Mouse (Mus musculus): ENCODE results near the gene Zfp715. TPM values are rescaled to one million over a fixed set of nuclear protein-coding genes. Genes with fewer than 3 reads are reported as not detected.
"Not testable (repeated sequence)": the region's sequence is repeated elsewhere in the genome, so short reads cannot be mapped to it uniquely, and the experiment has no call there.

Zfp715 gene
- 12.8 and 14.1 TPM in 2 replicates for polyA plus RNA-seq (2015; fragmentation: Nextera tagmentation; extraction: Ambion mirVana)

- peak; percentile 91 for ATAC-seq (ENCODE audit: insufficient number of reproducible peaks, insufficient read depth, low FRiP score, low TSS enrichment, low read depth)
- Histone ChIP-seq H3K9ac (peak within 1 kb of the TSS; percentile 84), H3K9me3 (no peaks in the 10 kb centered on the region), H3K27ac (peak within 1 kb of the TSS; percentile 83), H3K27me3 (no peaks in the 10 kb centered on the region), H3K4me2 (peak within 1 kb of the TSS; percentile 84), H3K4me1 (peaks cover 9% of the 10 kb centered on the region), H3K4me3 (peak within 1 kb of the TSS; percentile 84), H3K36me3 (peaks cover 16% of the 10 kb centered on the region)
- under 1% methylated on average over 33 of the region's 33 CpGs for WGBS
These were observed at the start of gene Zfp715 for GRCm38 (mm10) chr7:43313013-43313428. TSS of gene Zfp715 (minus strand) at chr7:43313294.

DNA sequence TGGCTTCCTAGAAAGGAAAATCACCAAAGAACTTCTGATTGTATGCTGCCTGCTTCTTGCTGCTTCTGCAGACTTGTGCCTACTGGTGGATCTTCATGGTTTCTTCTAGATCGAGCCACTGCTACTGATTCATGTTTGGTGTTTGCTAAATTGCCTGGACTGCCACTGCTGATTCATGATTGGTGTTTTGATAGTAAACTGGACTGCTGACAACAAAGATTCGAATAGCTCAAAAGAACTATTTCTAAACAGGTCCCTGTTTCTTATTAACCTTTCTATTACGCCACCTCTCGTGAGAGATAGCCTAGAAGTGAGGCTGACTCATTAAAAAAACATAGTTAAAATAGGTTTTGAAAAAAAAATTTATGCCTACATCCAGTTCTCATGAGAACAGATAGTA, 48.9 kb upstream of the Zfp715 start:
- Histone ChIP-seq H3K4me2 (no peak overlapping the region), H3K9me3 (no peaks in the 10 kb centered on the region), H3K4me1 (no peaks in the 10 kb centered on the region), H3K27ac (no peak overlapping the region), H3K27me3 (no peaks in the 10 kb centered on the region), H3K4me3 (no peak overlapping the region), H3K36me3 (no peaks in the 10 kb centered on the region), H3K9ac (no peak overlapping the region)
- no peak for ATAC-seq (ENCODE audit: insufficient number of reproducible peaks, insufficient read depth, low FRiP score, low TSS enrichment, low read depth)
- WGBS = 74% methylated on average over 4 of the region's 4 CpGs

DNA sequence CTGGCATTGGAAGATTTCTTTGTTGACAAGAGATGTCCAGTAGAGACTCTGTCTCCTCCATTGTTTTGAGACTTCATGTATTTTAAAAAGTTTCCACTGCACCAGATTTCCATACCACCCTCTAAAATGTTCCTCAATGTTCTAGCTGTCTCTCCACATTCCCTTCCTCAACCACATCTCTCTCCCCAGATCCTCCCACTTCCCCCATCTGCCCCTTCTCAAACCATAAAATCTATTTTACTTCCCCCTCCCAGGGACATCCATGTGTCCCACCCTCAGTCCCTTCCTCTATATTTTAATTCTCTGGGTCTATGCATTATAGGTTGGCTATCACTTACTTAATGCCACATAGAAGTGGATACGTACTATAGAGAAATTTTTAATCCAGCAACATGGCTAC, 48.3 kb upstream of the Zfp715 start:
- Histone ChIP-seq H3K4me2 (no peak overlapping the region), H3K27me3 (no peaks in the 10 kb centered on the region), H3K27ac (no peak overlapping the region), H3K9ac (no peak overlapping the region), H3K9me3 (no peaks in the 10 kb centered on the region), H3K4me3 (no peak overlapping the region), H3K36me3 (no peaks in the 10 kb centered on the region), H3K4me1 (no peaks in the 10 kb centered on the region)
- no peak for ATAC-seq (ENCODE audit: insufficient number of reproducible peaks, insufficient read depth, low FRiP score, low TSS enrichment, low read depth)
- 79% methylated on average over 1 of the region's 1 CpGs for WGBS

- H3K9me3 ChIP-seq = no peaks in the 10 kb centered on the region
- H3K27ac ChIP-seq = no peak overlapping the region
- H3K9ac ChIP-seq = no peak overlapping the region
- H3K4me2 ChIP-seq = no peak overlapping the region
- WGBS = 90% methylated on average over 3 of the region's 3 CpGs
- H3K36me3 ChIP-seq = no peaks in the 10 kb centered on the region
- ATAC-seq (ENCODE audit: insufficient number of reproducible peaks, insufficient read depth, low FRiP score, low TSS enrichment, low read depth) = no peak
- H3K4me3 ChIP-seq = no peak overlapping the region
- no peaks in the 10 kb centered on the region for H3K4me1 ChIP-seq
- no peaks in the 10 kb centered on the region for H3K27me3 ChIP-seq
These were observed 45.5 kb upstream of the Zfp715 start for GRCm38 (mm10) chr7:43358556-43358955.

GRCm38 (mm10) chr7:43354893-43355835, 42.1 kb upstream of the Zfp715 start:
- no peak for ATAC-seq (ENCODE audit: insufficient number of reproducible peaks, insufficient read depth, low FRiP score, low TSS enrichment, low read depth)
- H3K9me3 ChIP-seq = no peaks in the 10 kb centered on the region
- no peaks in the 10 kb centered on the region for H3K4me1 ChIP-seq
- H3K4me3 ChIP-seq = no peak overlapping the region
- no peak overlapping the region for H3K27ac ChIP-seq
- H3K36me3 ChIP-seq = no peaks in the 10 kb centered on the region
- no peaks in the 10 kb centered on the region for H3K27me3 ChIP-seq
- H3K4me2 ChIP-seq = peak overlapping the region; percentile 24
- H3K9ac ChIP-seq = peak overlapping the region; percentile 21; the same call in 1 of the 2 replicates
- WGBS = 4% methylated on average over 12 of the region's 12 CpGs

DNA sequence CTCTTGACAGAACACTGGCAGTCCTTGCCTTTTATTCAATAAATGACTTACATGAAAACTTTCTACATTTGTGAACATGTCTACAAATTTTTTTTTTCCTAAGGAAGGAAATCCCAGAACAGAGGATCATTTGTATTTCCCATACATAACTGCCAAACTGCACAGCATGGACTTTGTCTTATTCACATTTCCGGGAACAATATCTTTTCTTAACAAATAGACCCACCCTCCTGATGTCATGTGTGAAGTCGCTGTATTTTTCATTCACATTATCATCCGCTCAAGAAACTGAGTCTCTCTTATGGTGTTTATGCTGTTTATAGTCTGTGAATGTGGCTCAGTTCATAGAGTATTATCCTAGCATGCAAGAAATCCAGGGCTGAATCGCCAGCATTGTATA, 40.7 kb upstream of the Zfp715 start:
- no peaks in the 10 kb centered on the region for H3K36me3 ChIP-seq
- H3K27ac ChIP-seq = no peak overlapping the region
- H3K9ac ChIP-seq = no peak overlapping the region
- ATAC-seq (ENCODE audit: insufficient number of reproducible peaks, insufficient read depth, low FRiP score, low TSS enrichment, low read depth) = no peak
- H3K27me3 ChIP-seq = no peaks in the 10 kb centered on the region
- H3K4me2 ChIP-seq = no peak overlapping the region
- WGBS = 80% methylated on average over 4 of the region's 4 CpGs
- no peaks in the 10 kb centered on the region for H3K9me3 ChIP-seq
- no peaks in the 10 kb centered on the region for H3K4me1 ChIP-seq
- H3K4me3 ChIP-seq = no peak overlapping the region

DNA sequence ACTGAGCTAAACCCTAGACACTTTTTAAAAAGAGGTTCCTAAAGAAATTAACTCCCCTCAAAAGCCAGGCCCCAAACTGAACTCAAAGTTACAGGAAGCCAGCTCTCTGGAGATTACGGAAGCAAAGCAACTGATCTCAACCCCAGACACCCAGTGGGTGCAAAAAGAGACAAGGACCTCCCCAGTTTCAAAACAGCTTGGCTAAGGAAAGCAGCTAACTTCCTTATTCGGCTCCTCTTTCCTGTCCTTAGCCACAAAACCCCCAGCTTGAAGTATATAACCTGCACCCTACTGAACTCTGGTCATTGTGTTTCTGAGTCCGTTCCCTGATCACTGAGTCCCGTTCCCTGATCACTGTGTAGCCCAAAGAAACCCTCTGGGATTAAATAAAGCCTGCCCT, 40.0 kb upstream of the Zfp715 start:
- H3K4me1 ChIP-seq = no peaks in the 10 kb centered on the region
- ATAC-seq (ENCODE audit: insufficient number of reproducible peaks, insufficient read depth, low FRiP score, low TSS enrichment, low read depth) = no peak
- H3K9me3 ChIP-seq = no peaks in the 10 kb centered on the region
- 74% methylated on average over 4 of the region's 4 CpGs for WGBS
- no peaks in the 10 kb centered on the region for H3K27me3 ChIP-seq
- H3K4me2 ChIP-seq = no peak overlapping the region
- no peak overlapping the region for H3K9ac ChIP-seq
- no peaks in the 10 kb centered on the region for H3K36me3 ChIP-seq
- no peak overlapping the region for H3K4me3 ChIP-seq
- H3K27ac ChIP-seq = no peak overlapping the region

DNA sequence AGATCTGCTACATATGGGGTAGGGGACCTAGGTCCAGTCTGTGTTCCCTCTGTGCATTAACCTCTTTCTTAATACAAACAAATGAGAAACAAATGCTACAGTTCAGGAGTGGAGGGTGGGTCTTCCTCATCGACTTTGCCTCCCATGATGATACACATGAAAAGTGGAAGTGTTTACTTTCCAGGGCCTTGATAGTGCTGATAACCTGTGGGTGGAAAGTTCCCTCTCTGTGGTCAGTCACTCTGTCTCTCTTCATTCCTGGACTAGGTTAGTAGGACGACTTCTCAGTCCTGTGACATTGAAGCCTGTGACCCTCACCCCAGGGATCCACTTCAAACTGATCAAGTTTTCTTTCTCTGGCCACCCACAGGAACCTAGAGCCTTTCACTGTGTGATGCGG, 38.1 kb upstream of the Zfp715 start, which contains the start of gene Siglecf:
TSS of gene Siglecf (plus strand) at position 188 of the 400 bp plus-strand sequence.
- no peaks in the 10 kb centered on the region for H3K9me3 ChIP-seq
- H3K27me3 ChIP-seq = no peaks in the 10 kb centered on the region
- H3K4me2 ChIP-seq = no peak within 1 kb of the TSS
- 69% methylated on average over 3 of the region's 3 CpGs for WGBS
- no peak for ATAC-seq (ENCODE audit: insufficient number of reproducible peaks, insufficient read depth, low FRiP score, low TSS enrichment, low read depth)
- H3K4me1 ChIP-seq = no peaks in the 10 kb centered on the region
- H3K9ac ChIP-seq = no peak within 1 kb of the TSS
- no peaks in the 10 kb centered on the region for H3K36me3 ChIP-seq
- H3K4me3 ChIP-seq = no peak within 1 kb of the TSS
- H3K27ac ChIP-seq = no peak within 1 kb of the TSS

DNA sequence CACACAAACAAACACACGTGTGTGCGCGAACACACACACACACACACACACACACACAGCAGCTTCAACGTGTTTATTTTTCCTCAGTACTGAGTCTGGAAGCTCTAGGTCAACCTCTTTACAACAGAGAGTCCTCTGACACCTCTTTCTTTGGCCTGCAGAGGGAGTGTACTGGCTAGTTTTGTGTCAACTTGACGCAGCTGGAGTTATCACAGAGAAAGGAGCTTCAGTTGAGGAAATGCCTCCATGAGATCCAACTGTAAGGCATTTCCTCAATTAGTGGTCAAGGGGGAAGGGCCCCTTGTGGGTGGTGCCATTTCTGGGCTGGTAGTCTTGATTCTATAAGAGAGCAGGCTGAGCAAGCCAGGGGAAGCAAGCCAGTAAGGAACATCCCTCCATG, 36.5 kb upstream of the Zfp715 start:
- 64% methylated on average over 5 of the region's 5 CpGs for WGBS
- not testable (repeated sequence) for H3K27ac ChIP-seq; H3K36me3 ChIP-seq; H3K4me3 ChIP-seq; ATAC-seq (ENCODE audit: insufficient number of reproducible peaks, insufficient read depth, low FRiP score, low TSS enrichment, low read depth); H3K27me3 ChIP-seq; H3K9me3 ChIP-seq; H3K9ac ChIP-seq; H3K4me1 ChIP-seq; H3K4me2 ChIP-seq

- 78% methylated on average over 1 of the region's 1 CpGs for WGBS
- no peak for ATAC-seq (ENCODE audit: insufficient number of reproducible peaks, insufficient read depth, low FRiP score, low TSS enrichment, low read depth)
- H3K9me3 ChIP-seq = no peaks in the 10 kb centered on the region
These were observed 33.5 kb upstream of the Zfp715 start for GRCm38 (mm10) chr7:43346571-43346970.

DNA sequence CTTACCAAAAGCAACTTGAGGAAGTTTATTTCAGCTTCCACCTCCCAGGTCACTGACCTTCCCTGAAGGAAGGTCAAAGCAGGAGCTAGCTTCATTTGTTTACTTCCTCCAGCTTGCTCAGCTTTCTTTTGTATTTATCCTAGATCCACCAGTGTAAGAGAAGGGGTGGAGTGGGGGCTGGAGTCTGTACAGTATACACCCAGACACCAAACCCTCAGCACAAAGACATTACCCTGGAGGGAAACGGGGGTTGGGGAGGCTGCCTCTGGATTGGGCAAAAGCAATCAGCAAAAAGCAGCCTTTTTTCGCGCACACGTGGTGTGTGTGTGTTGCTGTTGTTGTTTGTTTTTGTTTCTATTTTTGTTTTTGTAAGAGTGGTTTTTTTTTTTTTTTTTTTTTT, 33.1 kb upstream of the Zfp715 start:
- Histone ChIP-seq H3K27ac (no peak overlapping the region), H3K4me3 (no peak overlapping the region), H3K4me1 (no peaks in the 10 kb centered on the region), H3K9ac (no peak overlapping the region), H3K36me3 (no peaks in the 10 kb centered on the region), H3K9me3 (no peaks in the 10 kb centered on the region), H3K4me2 (no peak overlapping the region), H3K27me3 (no peaks in the 10 kb centered on the region)
- 41% methylated on average over 4 of the region's 4 CpGs for whole genome bisulfite sequencing
- no peak for ATAC-seq (ENCODE audit: insufficient number of reproducible peaks, insufficient read depth, low FRiP score, low TSS enrichment, low read depth)

More at GRCm38 (mm10) chr7:43346571-43346970, 33.5 kb upstream of the Zfp715 start:
- Histone ChIP-seq H3K4me2 (no peak overlapping the region), H3K36me3 (no peaks in the 10 kb centered on the region), H3K27me3 (no peaks in the 10 kb centered on the region), H3K4me3 (no peak overlapping the region), H3K27ac (no peak overlapping the region), H3K4me1 (no peaks in the 10 kb centered on the region), H3K9ac (no peak overlapping the region)

GRCm38 (mm10) chr7:43344491-43344890, 31.4 kb upstream of the Zfp715 start:
- Histone ChIP-seq H3K9ac (no peak overlapping the region), H3K36me3 (no peaks in the 10 kb centered on the region), H3K27ac (no peak overlapping the region), H3K4me3 (no peak overlapping the region), H3K9me3 (no peaks in the 10 kb centered on the region), H3K4me1 (no peaks in the 10 kb centered on the region), H3K4me2 (no peak overlapping the region), H3K27me3 (no peaks in the 10 kb centered on the region)
- WGBS = 82% methylated on average over 4 of the region's 4 CpGs
- no peak for ATAC-seq (ENCODE audit: insufficient number of reproducible peaks, insufficient read depth, low FRiP score, low TSS enrichment, low read depth)

All from embryonic facial prominence, embryonic 13.5 days (tissue).